Mouse (Mus musculus) heart, postnatal 0 days (tissue): ENCODE data around the gene Gstm7. TPM values are rescaled to one million over a fixed set of nuclear protein-coding genes. Genes with fewer than 3 reads are reported as not detected.
"Not testable (repeated sequence)": the region's sequence is repeated elsewhere in the genome, so short reads cannot be mapped to it uniquely, and the experiment has no call there.

Source experiments
- ATAC-seq: fragments of 200-750 bp; cut with Nextera tagmentation; 2 replicates; pipeline ENCODE4 v1.8.0; 2017; ENCODE audit warnings: low read depth, moderate number of reproducible peaks, moderate library complexity; ENCODE audit not compliant: insufficient read depth
- DNase-seq: peaks from one replicate; pipeline ENCODE4 v3.0.0-alpha.2; 2016; ENCODE audit warnings: low spot score
- H3K27ac ChIP-seq: fragments of 300-500 bp; sonication (generic); 2 replicates; pipeline ENCODE4 v1.5.1; 2014; ENCODE audit warnings: low read depth, mild to moderate bottlenecking
- H3K27me3 ChIP-seq: fragments of 300-500 bp; sonication (generic); 2 replicates; pipeline ENCODE4 v1.6.1; 2014; ENCODE audit warnings: low read length, mixed read lengths; ENCODE audit not compliant: control insufficient read depth, insufficient read depth
- H3K36me3 ChIP-seq: fragments of 300-500 bp; sonication (generic); replicated peaks from 2 replicates; pipeline ENCODE4 v1.6.1; 2014; ENCODE audit warnings: low read length, mixed read lengths; ENCODE audit not compliant: control insufficient read depth, insufficient read depth
- H3K4me1 ChIP-seq: fragments of 300-500 bp; sonication (generic); 2 replicates; pipeline ENCODE4 v1.6.1; 2014; ENCODE audit warnings: antibody characterized with exemption; ENCODE audit not compliant: control insufficient read depth, insufficient read depth
- H3K4me2 ChIP-seq: fragments of 300-500 bp; sonication (generic); 2 replicates; pipeline ENCODE4 v1.6.1; 2014; ENCODE audit warnings: low read depth, mild to moderate bottlenecking, low read length, moderate library complexity
- H3K4me3 ChIP-seq: fragments of 300-500 bp; sonication (generic); 2 replicates; pipeline ENCODE4 v1.5.1; 2014; ENCODE audit warnings: low read depth, low read length
- H3K9ac ChIP-seq: fragments of 300-500 bp; sonication (generic); replicated peaks from 2 replicates; pipeline ENCODE4 v1.6.1; 2014; ENCODE audit warnings: low read depth, low read length, mixed read lengths
- H3K9me3 ChIP-seq: fragments of 300-500 bp; sonication (generic); replicated peaks from 2 replicates; pipeline ENCODE4 v1.6.1; 2016; ENCODE audit warnings: low read length; ENCODE audit not compliant: control insufficient read depth
- CTCF ChIP-seq: IDR thresholded peaks from 2 replicates; pipeline ENCODE4 v1.5.1; 2016; ENCODE audit warnings: antibody characterized with exemption, control low read depth, low read depth
- EP300 ChIP-seq: IDR thresholded peaks from 2 replicates; pipeline ENCODE4 v1.6.1; 2016; ENCODE audit warnings: antibody characterized with exemption, low read depth
- WGBS: fragments of 180-500 bp; shearing (Covaris S2); extraction: QIAGEN DNeasy Blood & Tissue Kit; methylation state at CpG from one replicate; pipeline ENCODE4 v1.1.7; 2014; 5-methylcytosine and 5-hydroxymethylcytosine counted together
- polyA plus RNA-seq: library from polyadenylated mRNA; unstranded; fragments of >200 nt; fragmentation: Nextera tagmentation; extraction: Ambion mirVana; gene quantifications from 2 replicates; pipeline ENCODE4 v1.2.1, GENCODE M21; 2015
- total RNA-seq: library from RNA; depleted of rRNA; stranded (reverse); fragments of >200 nt; gene quantifications from 2 replicates; pipeline ENCODE4 v1.2.3, GENCODE M21; 2014; ENCODE audit warnings: low replicate concordance

Gene Gstm7
- total and polyA plus RNA-seq, 2 experiments from 2014 or later, result 35.0 to 51.2 TPM

GRCm38 (mm10) chr3:107968724-107969395, 37.2 kb upstream of the Gstm7 start, which contains the start of gene Gstm3:
TSS of gene Gstm3 (minus strand) at chr3:107969283.
- DNase-seq, result no peak
- Histone ChIP-seq H3K4me1 (no peaks in the 10 kb centered on the region), H3K27ac (no peak within 1 kb of the TSS), H3K9me3 (no peaks in the 10 kb centered on the region), H3K27me3 (0 out of 2 replicates have a peak, but pooled peaks cover 6% of the 10 kb centered on the region), H3K9ac (no peak within 1 kb of the TSS), H3K4me2 (no peak within 1 kb of the TSS), H3K36me3 (no peaks in the 10 kb centered on the region), H3K4me3 (no peak within 1 kb of the TSS)
- TF ChIP-seq EP300 (no peak), CTCF (no peak)
- ATAC-seq, result no peak
- 53% methylated on average over 13 of the region's 13 CpGs for WGBS

- DNase-seq, result no peak
- Histone ChIP-seq H3K9me3 (no peaks in the 10 kb centered on the region), H3K4me3 (no peak overlapping the region), H3K36me3 (no peaks in the 10 kb centered on the region), H3K4me1 (no peaks in the 10 kb centered on the region), H3K9ac (no peak overlapping the region), H3K4me2 (no peak overlapping the region), H3K27me3 (0 out of 2 replicates have a peak, but pooled peaks cover 6% of the 10 kb centered on the region), H3K27ac (no peak overlapping the region)
- 92% methylated on average over 5 of the region's 5 CpGs for WGBS
- TF ChIP-seq CTCF (no peak), EP300 (no peak)
- no peak for ATAC-seq
These were observed 35.0 kb upstream of the Gstm7 start for GRCm38 (mm10) chr3:107966631-107967030.

GRCm38 (mm10) chr3:107965592-107965991, 34.0 kb upstream of the Gstm7 start:
- Histone ChIP-seq H3K4me2 (no peak overlapping the region), H3K36me3 (no peaks in the 10 kb centered on the region), H3K9me3 (no peaks in the 10 kb centered on the region), H3K4me1 (no peaks in the 10 kb centered on the region), H3K27ac (no peak overlapping the region), H3K4me3 (no peak overlapping the region), H3K27me3 (0 out of 2 replicates have a peak, but pooled peaks cover 6% of the 10 kb centered on the region), H3K9ac (no peak overlapping the region)
- TF ChIP-seq EP300, result no peak
- TF ChIP-seq CTCF, result no peak
- no peak for ATAC-seq
- no peak for DNase-seq
- WGBS, result 51% methylated on average over 1 of the region's 1 CpGs

GRCm38 (mm10) chr3:107964656-107965308, 33.2 kb upstream of the Gstm7 start:
- Histone ChIP-seq H3K4me1 (no peaks in the 10 kb centered on the region), H3K9me3 (no peaks in the 10 kb centered on the region), H3K27ac (no peak overlapping the region), H3K27me3 (0 out of 2 replicates have a peak, but pooled peaks cover 4% of the 10 kb centered on the region), H3K9ac (no peak overlapping the region), H3K36me3 (no peaks in the 10 kb centered on the region), H3K4me2 (no peak overlapping the region), H3K4me3 (no peak overlapping the region)
- DNase-seq, result no peak
- ATAC-seq, result no peak
- TF ChIP-seq CTCF (no peak), EP300 (no peak)
- 57% methylated on average over 5 of the region's 5 CpGs for WGBS

GRCm38 (mm10) chr3:107964026-107964425, 32.4 kb upstream of the Gstm7 start:
- ATAC-seq, result no peak
- TF ChIP-seq EP300 (no peak), CTCF (no peak)
- Histone ChIP-seq H3K27ac (no peak overlapping the region), H3K9me3 (no peaks in the 10 kb centered on the region), H3K4me2 (no peak overlapping the region), H3K27me3 (0 out of 2 replicates have a peak, but pooled peaks cover 3% of the 10 kb centered on the region), H3K9ac (no peak overlapping the region), H3K4me3 (no peak overlapping the region), H3K4me1 (no peaks in the 10 kb centered on the region), H3K36me3 (no peaks in the 10 kb centered on the region)
- WGBS, result 79% methylated on average over 4 of the region's 4 CpGs
- no peak for DNase-seq

- DNase-seq, H3K9me3 ChIP-seq, H3K4me2 ChIP-seq, H3K9ac ChIP-seq, H3K27ac ChIP-seq, H3K36me3 ChIP-seq, H3K4me3 ChIP-seq, H3K27me3 ChIP-seq, ATAC-seq, H3K4me1 ChIP-seq: not testable (repeated sequence)
- 81% methylated on average over 9 of the region's 9 CpGs for WGBS
These were observed 23.6 kb upstream of the Gstm7 start for GRCm38 (mm10) chr3:107955260-107955659.
